Mouse (Mus musculus): Measurements from ENCODE around the gene Zdhhc1. TPM values are rescaled to one million over a fixed set of nuclear protein-coding genes. Genes with fewer than 3 reads are reported as not detected.
A peak's percentile ranks its signal among the peaks of the same experiment; 100 is the strongest.

Gene Zdhhc1
- 10 to 100 TPM; 27.6 to 34.0 TPM for total RNA-seq (2021)

- DNase-seq (ENCODE audit: extremely low spot score in 1 of 2, low spot score in 1 of 2), result peak; percentile 89 to 92
Measured at GRCm38 (mm10) chr8:105496439-105497180, at the start of gene Zdhhc1. Zdhhc1 (minus strand) TSS chr8:105496902.

DNA sequence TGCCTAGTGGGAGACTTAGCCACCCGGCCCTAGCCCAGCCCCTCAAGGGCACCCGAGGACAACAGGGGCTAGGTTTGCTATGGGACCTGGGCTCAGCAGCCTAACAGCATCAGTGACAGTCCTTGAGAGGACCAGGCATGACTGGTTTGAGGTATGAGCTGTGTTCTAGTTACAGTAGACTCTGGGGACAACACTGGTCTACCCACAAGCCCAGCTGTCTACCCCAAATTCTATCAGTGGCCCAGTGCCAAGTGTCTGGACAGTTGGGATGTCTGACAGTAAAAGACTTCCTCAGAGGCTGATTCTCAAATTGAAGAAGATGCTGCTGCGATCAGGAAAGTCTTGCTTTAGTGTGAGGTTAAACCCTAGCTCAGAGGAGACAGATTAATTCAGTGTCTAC is 48.5 kb upstream of the Zdhhc1 start:
- DNase-seq (ENCODE audit: extremely low spot score in 1 of 2, low spot score in 1 of 2), result no peak

DNA sequence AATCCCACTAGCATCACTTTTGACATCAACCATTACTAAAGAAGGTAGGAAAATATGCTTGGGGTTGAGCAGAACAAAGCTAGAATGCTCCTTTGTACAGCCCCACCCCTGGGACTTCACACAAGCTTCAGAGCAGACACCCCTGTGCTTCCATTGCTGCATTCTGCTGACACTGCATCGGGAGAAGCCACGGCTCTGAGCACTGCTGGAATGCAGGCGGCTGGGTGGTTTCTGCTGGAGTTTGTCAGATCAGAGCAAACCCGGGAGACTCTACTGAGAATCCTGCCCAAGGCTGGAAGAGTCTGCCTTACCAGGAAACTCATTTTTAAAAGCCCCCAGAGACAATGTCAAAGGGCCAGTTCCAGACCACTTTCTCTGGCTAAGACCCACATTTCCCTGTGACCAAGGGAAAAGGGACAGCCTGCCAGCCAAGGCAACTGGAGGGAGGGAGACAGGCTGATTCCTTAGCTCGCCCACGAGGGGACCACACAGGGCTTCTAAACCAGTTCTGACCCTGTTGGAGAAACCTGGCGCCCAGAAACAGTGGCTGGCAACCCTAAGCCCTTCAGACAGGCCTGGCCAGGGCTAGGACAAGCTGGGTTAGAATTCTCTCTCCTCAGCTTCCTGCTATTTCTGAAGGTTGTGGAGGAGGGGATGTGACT is 48.0 kb upstream of the Zdhhc1 start:
- DNase-seq (ENCODE audit: extremely low spot score in 1 of 2, low spot score in 1 of 2), result no peak

DNA sequence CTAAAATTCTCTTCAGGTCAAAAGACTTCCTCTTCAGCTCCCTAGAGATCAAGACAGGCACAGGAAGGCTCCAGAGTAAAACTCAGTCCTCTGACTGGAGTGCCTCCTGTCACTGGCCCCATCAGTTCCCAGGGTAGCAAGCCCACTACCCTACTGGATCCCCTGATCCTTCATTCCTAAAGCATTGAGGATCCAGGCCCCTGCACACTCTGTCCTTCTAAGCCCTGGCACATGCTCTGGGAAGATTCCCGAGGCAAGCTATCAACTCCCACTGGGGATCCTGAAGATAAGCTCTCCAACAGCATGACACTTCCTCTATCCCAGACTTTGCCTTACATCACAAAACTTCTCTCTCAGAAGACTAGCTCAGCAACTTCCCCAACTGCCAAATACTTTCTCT is 47.0 kb upstream of the Zdhhc1 start:
- no peak for DNase-seq (ENCODE audit: extremely low spot score in 1 of 2, low spot score in 1 of 2)

DNA sequence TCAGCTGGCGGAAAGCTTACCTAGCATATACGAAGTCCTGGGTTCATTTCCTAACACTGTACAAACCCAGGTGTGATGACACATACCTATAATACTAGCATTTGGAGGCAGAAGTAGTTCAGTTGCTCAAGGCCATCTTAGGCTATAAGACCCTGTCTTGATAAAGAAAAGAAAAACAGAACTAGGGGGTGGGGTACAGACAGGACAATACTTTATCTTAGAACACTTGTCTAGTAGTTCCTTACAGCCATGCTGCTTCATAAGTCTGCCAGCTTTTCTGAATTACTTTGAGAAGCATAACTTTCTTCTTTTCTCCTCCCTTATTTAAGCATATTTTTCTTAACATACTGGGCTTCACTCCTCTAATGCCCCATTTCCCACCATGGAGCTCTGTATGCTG is 46.1 kb upstream of the Zdhhc1 start:
- DNase-seq (ENCODE audit: extremely low spot score in 1 of 2, low spot score in 1 of 2), result no peak

- no peak for DNase-seq (ENCODE audit: extremely low spot score in 1 of 2, low spot score in 1 of 2)
Measured at GRCm38 (mm10) chr8:105542032-105542656, 45.4 kb upstream of the Zdhhc1 start.

DNA sequence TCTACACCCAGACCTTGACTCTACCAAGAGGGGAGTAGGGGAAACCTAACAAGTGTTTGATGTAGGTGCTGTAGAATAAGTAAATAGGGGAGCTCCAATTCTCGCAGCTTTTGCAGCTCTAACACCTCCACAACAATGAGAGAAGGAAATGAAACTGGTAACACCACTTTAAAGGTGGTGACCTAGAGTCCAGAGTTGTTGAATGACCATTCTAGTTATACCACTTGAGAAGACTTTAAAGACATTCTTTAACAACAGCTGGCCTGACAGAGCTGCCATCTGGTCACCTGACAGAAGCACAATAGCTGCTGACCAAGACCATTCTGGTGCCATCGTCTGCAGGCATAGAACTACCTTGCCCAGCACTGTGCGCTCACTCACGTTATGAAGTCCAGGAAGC is 42.2 kb upstream of the Zdhhc1 start:
- DNase-seq (ENCODE audit: extremely low spot score in 1 of 2, low spot score in 1 of 2), result no peak

GRCm38 (mm10) chr8:105537011-105537677 is 40.4 kb upstream of the Zdhhc1 start:
- DNase-seq (ENCODE audit: extremely low spot score in 1 of 2, low spot score in 1 of 2), result no peak

GRCm38 (mm10) chr8:105536546-105536945 is 39.8 kb upstream of the Zdhhc1 start:
- DNase-seq (ENCODE audit: extremely low spot score in 1 of 2, low spot score in 1 of 2), result no peak

GRCm38 (mm10) chr8:105533892-105534329 is 37.2 kb upstream of the Zdhhc1 start:
- DNase-seq (ENCODE audit: extremely low spot score in 1 of 2, low spot score in 1 of 2), result peak; percentile 57 to 75

- DNase-seq (ENCODE audit: extremely low spot score in 1 of 2, low spot score in 1 of 2), result no peak
Measured at GRCm38 (mm10) chr8:105533439-105533838, 36.7 kb upstream of the Zdhhc1 start.

DNA sequence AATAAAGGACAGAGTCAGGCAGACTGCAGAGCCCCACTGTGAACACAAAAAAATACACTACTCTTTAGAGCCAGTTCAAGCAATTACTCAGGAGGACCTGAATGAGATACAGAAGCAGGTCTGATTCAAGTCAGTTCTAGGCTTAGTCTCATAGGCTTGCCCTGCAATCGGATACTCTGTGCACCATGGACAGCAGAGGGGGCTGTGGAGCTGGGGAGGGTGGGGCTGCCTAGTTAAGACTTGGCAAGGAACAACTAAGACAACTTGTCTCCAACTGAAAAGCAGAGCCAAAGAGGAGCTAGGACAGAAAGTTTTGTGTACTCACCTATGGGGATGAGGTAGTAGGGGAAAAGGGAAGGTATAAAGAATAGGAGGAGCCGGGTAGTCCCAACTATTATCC is 35.1 kb upstream of the Zdhhc1 start:
- DNase-seq (ENCODE audit: extremely low spot score in 1 of 2, low spot score in 1 of 2), result peak in 1 of 2 experiments; percentile 35

- DNase-seq (ENCODE audit: extremely low spot score in 1 of 2, low spot score in 1 of 2), result no peak
Measured at GRCm38 (mm10) chr8:105529271-105529670, 32.6 kb upstream of the Zdhhc1 start.

- DNase-seq (ENCODE audit: extremely low spot score in 1 of 2, low spot score in 1 of 2), result no peak
Measured at GRCm38 (mm10) chr8:105528206-105528605, 31.5 kb upstream of the Zdhhc1 start.

DNA sequence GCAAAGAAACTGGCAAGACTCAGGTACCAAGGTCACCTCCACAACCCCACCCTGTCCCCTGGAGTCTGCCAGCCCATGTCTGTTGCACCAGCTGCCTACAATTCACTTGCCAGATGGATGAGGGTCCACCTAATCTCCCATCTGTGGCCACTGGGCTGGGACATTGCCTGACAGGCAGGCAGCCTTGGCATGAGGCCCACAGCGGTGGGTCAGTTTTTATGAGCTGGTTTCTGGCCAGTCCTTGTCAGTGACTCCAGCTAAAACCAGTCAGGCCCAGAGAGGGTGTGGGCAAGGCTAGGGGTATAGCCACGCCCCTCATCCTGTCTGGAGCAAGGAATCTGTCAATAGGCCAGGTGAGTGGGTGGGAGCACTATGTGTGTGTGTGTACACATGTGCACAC is 30.4 kb upstream of the Zdhhc1 start:
- DNase-seq (ENCODE audit: extremely low spot score in 1 of 2, low spot score in 1 of 2), result no peak

GRCm38 (mm10) chr8:105522890-105523289 is 26.2 kb upstream of the Zdhhc1 start:
- DNase-seq (ENCODE audit: extremely low spot score in 1 of 2, low spot score in 1 of 2), result no peak

DNA sequence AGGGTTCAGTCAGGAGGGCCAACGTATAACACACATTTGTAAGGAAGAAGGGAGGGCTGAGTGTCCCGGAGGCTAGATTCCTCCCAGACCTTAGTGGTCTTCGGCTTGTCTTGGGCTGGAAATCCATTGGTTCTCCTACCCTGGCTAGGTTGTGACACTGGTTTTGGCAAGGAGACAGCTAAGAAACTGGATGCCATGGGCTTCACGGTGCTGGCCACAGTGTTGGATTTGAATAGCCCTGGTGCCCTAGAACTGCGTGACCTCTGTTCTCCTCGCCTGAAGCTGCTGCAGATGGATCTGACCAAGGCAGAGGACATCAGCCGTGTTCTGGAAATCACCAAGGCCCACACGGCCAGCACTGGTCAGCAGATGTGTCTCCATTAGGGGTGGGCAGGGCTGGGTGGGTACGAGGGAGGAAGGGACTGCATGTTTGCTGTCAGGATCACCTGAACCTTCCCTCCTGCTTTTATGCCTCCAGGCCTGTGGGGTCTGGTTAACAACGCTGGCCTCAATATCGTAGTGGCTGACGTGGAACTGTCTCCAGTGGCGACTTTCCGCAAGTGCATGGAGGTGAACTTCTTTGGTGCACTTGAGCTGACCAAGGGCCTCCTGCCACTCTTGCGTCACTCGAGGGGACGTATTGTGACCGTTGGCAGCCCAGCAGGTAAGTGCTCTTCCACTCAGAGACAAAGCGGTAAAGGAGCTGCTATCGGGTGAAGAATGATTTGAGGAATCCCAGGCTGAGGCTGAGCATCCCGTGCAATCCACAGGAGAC is 25.5 kb upstream of the Zdhhc1 start:
- no peak for DNase-seq (ENCODE audit: extremely low spot score in 1 of 2, low spot score in 1 of 2)

- DNase-seq (ENCODE audit: extremely low spot score in 1 of 2, low spot score in 1 of 2), result no peak
Measured at GRCm38 (mm10) chr8:105521061-105521460, 24.4 kb upstream of the Zdhhc1 start.

DNA sequence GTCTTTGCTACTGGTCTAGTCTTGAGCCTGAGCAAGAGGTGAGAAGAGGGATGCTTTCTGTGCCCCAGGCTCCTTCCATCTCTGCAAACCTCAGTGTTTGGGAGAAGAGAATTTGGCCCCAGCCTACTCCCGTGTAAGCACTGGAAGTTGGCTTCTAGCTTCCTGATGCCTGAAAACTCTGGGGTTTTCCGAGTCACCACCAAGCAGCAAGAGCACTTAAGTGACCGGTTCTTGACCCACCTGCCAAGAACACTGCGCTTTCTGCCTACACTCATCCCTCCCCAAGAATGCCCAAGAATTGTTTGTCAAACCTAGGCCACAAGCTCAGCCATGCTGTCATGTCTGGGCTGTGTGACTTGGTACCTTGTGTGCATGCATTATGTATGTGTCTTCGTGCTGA is 23.8 kb upstream of the Zdhhc1 start:
- no peak for DNase-seq (ENCODE audit: extremely low spot score in 1 of 2, low spot score in 1 of 2)

- DNase-seq (ENCODE audit: extremely low spot score in 1 of 2, low spot score in 1 of 2), result no peak
Measured at GRCm38 (mm10) chr8:105519591-105519990, 22.9 kb upstream of the Zdhhc1 start.

Measured in layer of hippocampus, postnatal 25 days (tissue).